Mouse (Mus musculus) CD4-positive helper T cell, adult 2 months (primary cell): Measurements from ENCODE around the gene Ints13.
"Not testable (repeated sequence)": the region's sequence is repeated elsewhere in the genome, so short reads cannot be mapped to it uniquely, and the experiment has no call there.

ENCODE experiments used
- DNase-seq: peaks from one replicate; pipeline ENCODE4 v3.0.0-alpha.2; 2012; ENCODE audit warnings: low read depth, missing footprints, low spot score

Ints13 gene

GRCm38 (mm10) chr6:146577310-146578109 lies at the start of gene Ints13:
Ints13 (minus strand) TSS chr6:146577835.
- DNase-seq: peak; percentile 99

- no peak for DNase-seq
These were observed 39.0 kb upstream of the Ints13 start for GRCm38 (mm10) chr6:146616670-146617069.

GRCm38 (mm10) chr6:146615891-146616290 lies 38.3 kb upstream of the Ints13 start:
- DNase-seq: no peak

GRCm38 (mm10) chr6:146614541-146614940 lies 36.9 kb upstream of the Ints13 start:
- no peak for DNase-seq

- DNase-seq: no peak
These were observed 36.3 kb upstream of the Ints13 start for GRCm38 (mm10) chr6:146613907-146614306.

- DNase-seq: no peak
These were observed 35.1 kb upstream of the Ints13 start for GRCm38 (mm10) chr6:146612736-146613135.

- no peak for DNase-seq
These were observed 34.3 kb upstream of the Ints13 start for GRCm38 (mm10) chr6:146611897-146612296.

- no peak for DNase-seq
These were observed 33.8 kb upstream of the Ints13 start for GRCm38 (mm10) chr6:146611385-146611784.

- DNase-seq: no peak
These were observed 26.0 kb upstream of the Ints13 start for GRCm38 (mm10) chr6:146603651-146604050.

GRCm38 (mm10) chr6:146602601-146603000 lies 25.0 kb upstream of the Ints13 start:
- no peak for DNase-seq

GRCm38 (mm10) chr6:146585134-146585533 lies 7.5 kb upstream of the Ints13 start:
- DNase-seq: no peak

GRCm38 (mm10) chr6:146583366-146584046 lies 5.9 kb upstream of the Ints13 start:
- DNase-seq: no peak

GRCm38 (mm10) chr6:146580381-146580926 lies 2.8 kb upstream of the Ints13 start:
- no peak for DNase-seq

GRCm38 (mm10) chr6:146578586-146578985 lies 951 bp upstream of the Ints13 start:
- DNase-seq: peak; percentile 48

- DNase-seq: no peak
These were observed 486 bp upstream of the Ints13 start for GRCm38 (mm10) chr6:146578111-146578531.

- DNase-seq: no peak
These were observed 732 bp downstream of the Ints13 start, which contains the start of gene Fgfr1op2 for GRCm38 (mm10) chr6:146576903-146577302. Fgfr1op2 (plus strand) TSS chr6:146577203.

GRCm38 (mm10) chr6:146572073-146572472 lies 5.6 kb downstream of the Ints13 start:
- no peak for DNase-seq

- DNase-seq: not testable (repeated sequence)
These were observed 15.2 kb downstream of the Ints13 start for GRCm38 (mm10) chr6:146562461-146562860.

GRCm38 (mm10) chr6:146551326-146551725 lies 26.3 kb downstream of the Ints13 start:
- DNase-seq: no peak

- no peak for DNase-seq
These were observed 27.2 kb downstream of the Ints13 start for GRCm38 (mm10) chr6:146550421-146550820.

- no peak for DNase-seq
These were observed 32.3 kb downstream of the Ints13 start for GRCm38 (mm10) chr6:146545289-146545865.

- DNase-seq: no peak
These were observed 33.0 kb downstream of the Ints13 start for GRCm38 (mm10) chr6:146544622-146545021.
